9 mouse cellular contexts compared by ENCODE assay signal in the genomic region with DNA sequence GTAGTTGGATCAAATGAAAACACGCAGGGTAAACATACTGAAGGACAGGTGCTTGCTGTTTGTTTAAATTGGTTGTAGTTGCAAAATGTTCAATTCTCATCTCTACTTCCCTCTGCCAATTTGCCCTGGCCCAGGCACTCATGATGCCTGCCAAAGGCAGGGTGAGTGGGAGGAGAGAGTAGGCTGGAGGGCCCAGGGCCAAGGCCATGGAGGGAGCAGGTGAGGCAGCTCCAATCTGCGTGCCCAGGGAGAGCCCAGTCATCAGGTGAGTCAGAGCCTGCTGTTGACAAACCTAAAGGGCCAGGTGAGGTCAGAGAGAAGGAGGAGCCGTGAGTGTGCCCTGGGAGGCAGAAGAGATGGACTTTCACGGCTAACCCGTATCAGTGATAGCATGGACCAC. TPM values are rescaled to one million over a fixed set of nuclear protein-coding genes. Genes with fewer than 3 reads are reported as not detected.
DNase-seq lines count a peak whose midpoint lies in the region; ATAC-seq lines count a peak whose summit lies in the region.
"Had no signal": no experiment of that assay in that cellular context is flagged by ENCODE, and none has a peak within 500 bp of the region (broad histone marks: within the 10 kb centered on the region; RNA-seq: fewer than 3 reads in every experiment).

No protein-coding gene starts in this region.

- no peak overlapping the region for H3K27ac ChIP-seq in lung, embryonic 16.5 days (ENCODE audit: low read length)
- no peak overlapping the region for H3K27ac ChIP-seq in midbrain, embryonic 15.5 days
- H3K27ac ChIP-seq: midbrain, embryonic 12.5 days had no signal

- H3K4me1 ChIP-seq in lung, embryonic 16.5 days (replicated peaks; ENCODE audit: control insufficient read depth, insufficient read depth, low read length): peaks cover 18% of the 10 kb centered on the region
- peaks cover 8% of the 10 kb centered on the region for H3K4me1 ChIP-seq in midbrain, embryonic 15.5 days

- H3K36me3 ChIP-seq in lung, embryonic 16.5 days (ENCODE audit: control insufficient read depth, insufficient read depth, low read length): no peaks in the 10 kb centered on the region
- no peaks in the 10 kb centered on the region for H3K36me3 ChIP-seq in midbrain, embryonic 15.5 days (replicated peaks)
- H3K36me3 ChIP-seq: midbrain, embryonic 12.5 days had no signal

- ATAC-seq in cerebellum, adult (ENCODE audit: insufficient number of reproducible peaks, low FRiP score, low TSS enrichment): peak; percentile 93
- ATAC-seq in lung, embryonic 16.5 days (ENCODE audit: low read depth): peak; percentile 46; the same call in 1 of the 2 replicates
- ATAC-seq in midbrain, embryonic 15.5 days (replicated peaks): no peak

- H3K4me2 ChIP-seq in lung, embryonic 16.5 days (ENCODE audit: low read depth, low read length): no peak overlapping the region
- H3K4me2 ChIP-seq in midbrain, embryonic 15.5 days: no peak overlapping the region
- H3K4me2 ChIP-seq: midbrain, embryonic 12.5 days had no signal

- intact Hi-C loops in heart, postnatal 14 days (cut with DNase I): no loop called here

- H3K9ac ChIP-seq in lung, embryonic 16.5 days (ENCODE audit: low read length): no peak overlapping the region
- H3K9ac ChIP-seq in midbrain, embryonic 15.5 days: no peak overlapping the region
- H3K9ac ChIP-seq: midbrain, embryonic 12.5 days had no signal

- WGBS in lung, embryonic 16.5 days: 90% methylated on average over 5 of the region's 5 CpGs
- WGBS in midbrain, embryonic 15.5 days: 91% methylated on average over 5 of the region's 5 CpGs

- no peak overlapping the region for H3K4me3 ChIP-seq in lung, embryonic 16.5 days (ENCODE audit: low read length)
- H3K4me3 ChIP-seq in midbrain, embryonic 15.5 days: no peak overlapping the region
- H3K4me3 ChIP-seq: midbrain, embryonic 12.5 days had no signal

- no peaks in the 10 kb centered on the region for H3K9me3 ChIP-seq in lung, embryonic 16.5 days (ENCODE audit: control insufficient read depth, low read length)
- no peaks in the 10 kb centered on the region for H3K9me3 ChIP-seq in midbrain, embryonic 15.5 days
- H3K9me3 ChIP-seq: midbrain, embryonic 12.5 days had no signal

- H3K27me3 ChIP-seq in lung, embryonic 16.5 days (ENCODE audit: control insufficient read depth, insufficient read depth, low read depth, low read length): no peaks in the 10 kb centered on the region
- no peaks in the 10 kb centered on the region for H3K27me3 ChIP-seq in midbrain, embryonic 15.5 days (replicated peaks)
- H3K27me3 ChIP-seq: midbrain, embryonic 12.5 days had no signal

- DNase-seq in cerebellum, postnatal 4 days (ENCODE audit: low spot score in 2 of 2): no peak
- DNase-seq in NIH3T3 (ENCODE audit: low read depth): peak; percentile 41
- peak; percentile 51 to 69 for DNase-seq in heart, postnatal 14 days
- no peak for DNase-seq in thymus, postnatal 36 days
- no peak for DNase-seq in kidney, adult 8-10 months

RNA-seq across cellular contexts. Expression of gene Bcl2l11, which starts 46.4 kb away (rescaled TPM):
- 10 to 100 TPM; 16.5 to 19.7 TPM for total RNA-seq in heart, postnatal 14 days (2021)
- 28.1 and 28.8 TPM in 2 replicates for polyA plus RNA-seq in lung, embryonic 16.5 days (2015; fragmentation: Nextera tagmentation; extraction: Ambion mirVana)
- polyA plus RNA-seq in midbrain, embryonic 15.5 days (2015; fragmentation: Nextera tagmentation; extraction: Ambion mirVana): 11.8 and 12.0 TPM in 2 replicates

Comparison
In these comparisons a context has a peak if more than half of its experiments do, and no peak if none do; other contexts are left out.
1. DNase-seq: peak in NIH3T3 (single experiment) and heart, postnatal 14 days (2 of 2); none in cerebellum, postnatal 4 days (0 of 2), thymus, postnatal 36 days (0 of 2) and kidney, adult 8-10 months (0 of 2).